28 mouse cellular contexts compared by ENCODE assay signal in genomic region chr11:36804615-36805014, GRCm38 (mm10).
A peak's percentile ranks its signal among the peaks of the same experiment; 100 is the strongest.
DNase-seq lines count a peak whose midpoint lies in the region; ATAC-seq lines count a peak whose summit lies in the region.
"Had no signal": no experiment of that assay in that cellular context is flagged by ENCODE, and none has a peak within 500 bp of the region (broad histone marks: within the 10 kb centered on the region; RNA-seq: fewer than 3 reads in every experiment).

No protein-coding gene starts in this region.

- peaks cover 14% of the 10 kb centered on the region for H3K4me1 ChIP-seq in hindbrain, embryonic 14.5 days (replicated peaks; ENCODE audit: control insufficient read depth, insufficient read depth, low read length)
- H3K4me1 ChIP-seq in hindbrain, embryonic 13.5 days (replicated peaks), result peaks cover 21% of the 10 kb centered on the region
- H3K4me1 ChIP-seq: liver, embryonic 12.5 days had no signal

- H3K9ac ChIP-seq in hindbrain, embryonic 14.5 days, result no peak overlapping the region
- no peak overlapping the region for H3K9ac ChIP-seq in hindbrain, embryonic 13.5 days
- H3K9ac ChIP-seq: kidney, embryonic 15.5 days; liver, embryonic 12.5 days; liver, postnatal 0 days; neural tube, embryonic 12.5 days had no signal

- H3K4me2 ChIP-seq in hindbrain, embryonic 14.5 days (replicated peaks), result no peak overlapping the region
- H3K4me2 ChIP-seq in hindbrain, embryonic 13.5 days, result no peak overlapping the region
- H3K4me2 ChIP-seq: heart, embryonic 11.5 days; kidney, embryonic 15.5 days; liver, embryonic 12.5 days; neural tube, embryonic 12.5 days had no signal

- no peak overlapping the region for H3K27ac ChIP-seq in hindbrain, embryonic 14.5 days
- no peak overlapping the region for H3K27ac ChIP-seq in hindbrain, embryonic 13.5 days
- H3K27ac ChIP-seq: kidney, embryonic 15.5 days; liver, embryonic 12.5 days; neural tube, embryonic 12.5 days had no signal

- DNase-seq in cerebellum, postnatal 10 days, result peak; percentile 85 to 89
- no peak for DNase-seq in cerebellum, adult 9-10 months
- no peak for DNase-seq in hindbrain, embryonic 14.5 days (ENCODE audit: low spot score)
- DNase-seq in Muller cell, postnatal 12 days (ENCODE audit: inconsistent ontology term), result peak; percentile 27
- peak; percentile 62 for DNase-seq in retina, embryonic 14.5 days (ENCODE audit: low spot score)
- DNase-seq in adipocyte (ENCODE audit: low spot score), result no peak
- DNase-seq: adrenal gland, postnatal 14 days; gastrocnemius, postnatal 25 days; heart, adult 11 months; heart, postnatal 36 days; kidney, adult 11 months; kidney, postnatal 25 days; liver, postnatal 0 days; lung, postnatal 4 days; right cerebral cortex, postnatal 14 days; thymus, postnatal 4 days had no signal

- H3K9me3 ChIP-seq in hindbrain, embryonic 14.5 days (ENCODE audit: control insufficient read depth, low read length), result no peaks in the 10 kb centered on the region
- no peaks in the 10 kb centered on the region for H3K9me3 ChIP-seq in hindbrain, embryonic 13.5 days
- H3K9me3 ChIP-seq: kidney, embryonic 15.5 days; liver, embryonic 12.5 days; neural tube, embryonic 12.5 days had no signal

- ATAC-seq in hindbrain, embryonic 14.5 days (ENCODE audit: low FRiP score), result peak; percentile 40; the same call in 1 of the 2 replicates
- no peak for ATAC-seq in hindbrain, embryonic 13.5 days (ENCODE audit: low FRiP score)
- ATAC-seq: forebrain, embryonic 14.5 days; inflammation-experienced regulatory T-cells, adult 6 months; liver, embryonic 12.5 days; liver, postnatal 0 days; lung, postnatal 0 days; midbrain, embryonic 16.5 days; Patski had no signal

- no peaks in the 10 kb centered on the region for H3K36me3 ChIP-seq in hindbrain, embryonic 14.5 days (replicated peaks; ENCODE audit: control insufficient read depth, insufficient read depth)
- H3K36me3 ChIP-seq in hindbrain, embryonic 13.5 days, result no peaks in the 10 kb centered on the region
- H3K36me3 ChIP-seq: G1E; kidney, embryonic 15.5 days; liver, embryonic 12.5 days; neural tube, embryonic 12.5 days had no signal

- no peaks in the 10 kb centered on the region for H3K27me3 ChIP-seq in hindbrain, embryonic 14.5 days (ENCODE audit: control insufficient read depth, insufficient read depth, low read length)
- H3K27me3 ChIP-seq in hindbrain, embryonic 13.5 days, result no peaks in the 10 kb centered on the region
- H3K27me3 ChIP-seq: kidney, embryonic 15.5 days; liver, embryonic 12.5 days; neural tube, embryonic 12.5 days had no signal

- 48% methylated on average over 1 of the region's 1 CpGs for WGBS in hindbrain, embryonic 14.5 days
- WGBS in hindbrain, embryonic 13.5 days, result 50% methylated on average over 1 of the region's 1 CpGs

- H3K4me3 ChIP-seq in hindbrain, embryonic 14.5 days (replicated peaks; ENCODE audit: low read length), result no peak overlapping the region
- no peak overlapping the region for H3K4me3 ChIP-seq in hindbrain, embryonic 13.5 days
- H3K4me3 ChIP-seq: kidney, embryonic 15.5 days; liver, embryonic 12.5 days; myocyte; neural tube, embryonic 12.5 days had no signal

Comparison
In these comparisons a context has a peak if more than half of its experiments do, and no peak if none do; other contexts are left out.
1. DNase-seq: peak in cerebellum, postnatal 10 days (2 of 2), Muller cell, postnatal 12 days (single experiment) and retina, embryonic 14.5 days (single experiment); none in cerebellum, adult 9-10 months (single experiment), hindbrain, embryonic 14.5 days (single experiment) and adipocyte (single experiment).